Mouse (Mus musculus) kidney, adult 18-20 months (tissue): ENCODE data around the gene Rbm20.
"Not testable (repeated sequence)": the region's sequence is repeated elsewhere in the genome, so short reads cannot be mapped to it uniquely, and the experiment has no call there.

Source experiments
- DNase-seq: peaks from one replicate; pipeline ENCODE4 v3.0.0; 2021

Rbm20 gene

GRCm38 (mm10) chr19:53793994-53794890 is 117.1 kb downstream of the Rbm20 start:
- no peak for DNase-seq

DNA sequence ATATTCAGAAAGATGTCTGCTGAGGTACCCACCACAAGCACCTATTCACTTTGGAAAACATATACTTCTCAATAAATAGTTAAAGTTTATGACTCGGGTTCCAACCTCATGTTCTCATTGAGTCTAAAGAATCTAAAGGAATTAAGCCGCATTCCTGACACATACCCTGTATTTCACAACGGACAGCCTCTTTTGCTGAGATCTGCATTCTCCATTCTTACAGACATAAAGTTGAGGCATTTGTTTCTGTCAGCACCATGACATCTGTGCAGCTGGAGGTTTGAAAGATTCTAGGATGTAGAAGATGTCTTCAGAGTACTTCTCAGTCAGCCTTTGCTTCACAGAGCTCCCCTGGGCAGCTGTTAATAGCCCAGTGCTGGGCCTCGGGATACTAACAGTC is 117.9 kb downstream of the Rbm20 start:
- DNase-seq, result no peak

DNA sequence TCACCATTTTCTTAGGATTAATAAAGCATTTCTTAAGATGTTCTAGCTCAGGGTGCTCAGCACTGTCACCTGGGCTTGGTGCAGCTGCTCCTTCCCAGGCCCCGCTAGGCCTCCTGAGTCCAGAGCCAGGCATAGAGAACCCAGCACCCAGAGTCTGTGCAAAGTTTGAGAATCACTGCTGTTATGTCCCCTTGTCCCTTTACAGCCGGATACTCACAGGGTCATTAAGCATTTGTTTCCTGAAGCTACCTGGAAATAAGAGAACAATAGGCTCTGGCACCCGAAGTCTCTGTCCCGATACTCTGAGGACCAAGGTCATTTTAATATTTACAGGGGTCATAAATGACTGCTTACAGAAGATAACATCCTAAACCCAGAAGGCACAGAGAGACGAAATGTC is 118.9 kb downstream of the Rbm20 start:
- DNase-seq, result no peak

DNA sequence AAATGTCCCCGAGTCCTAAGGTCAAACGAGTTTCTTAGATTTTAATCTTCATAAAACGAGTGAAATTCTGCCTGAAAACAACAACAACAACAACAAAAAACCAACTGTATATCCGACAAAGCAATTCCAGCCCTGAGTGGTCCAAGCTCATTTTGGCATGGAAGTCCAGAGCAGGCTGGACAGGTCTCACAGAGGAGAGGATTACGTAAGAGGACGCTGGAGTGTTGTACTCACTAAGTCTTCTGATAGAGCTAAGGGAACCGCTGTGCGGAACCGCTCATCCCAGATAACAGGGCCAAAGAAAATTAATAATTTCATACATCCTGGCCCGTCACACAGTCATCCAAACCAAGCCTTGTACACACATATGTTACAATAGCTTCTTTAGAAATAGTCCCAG is 120.7 kb downstream of the Rbm20 start:
- no peak for DNase-seq

DNA sequence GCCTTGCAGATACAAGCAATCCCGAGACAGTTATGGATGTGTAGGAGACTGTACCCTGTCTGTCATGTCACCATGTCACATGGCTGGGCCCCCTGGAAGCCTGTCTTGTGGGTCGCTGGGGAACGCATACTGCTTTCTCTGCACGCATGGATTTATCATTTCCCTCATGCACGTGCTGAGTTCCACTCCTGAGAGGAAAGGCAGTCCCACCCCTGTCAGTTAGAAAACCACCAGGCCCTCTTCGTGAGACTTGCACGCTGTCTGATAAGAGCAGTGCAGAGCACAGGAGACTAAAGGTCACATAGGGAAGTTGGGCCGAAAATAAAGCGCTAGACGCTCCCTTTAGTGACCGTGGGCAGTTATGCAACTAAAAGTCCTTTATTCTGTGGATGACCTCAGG is 122.8 kb downstream of the Rbm20 start:
- no peak for DNase-seq

DNA sequence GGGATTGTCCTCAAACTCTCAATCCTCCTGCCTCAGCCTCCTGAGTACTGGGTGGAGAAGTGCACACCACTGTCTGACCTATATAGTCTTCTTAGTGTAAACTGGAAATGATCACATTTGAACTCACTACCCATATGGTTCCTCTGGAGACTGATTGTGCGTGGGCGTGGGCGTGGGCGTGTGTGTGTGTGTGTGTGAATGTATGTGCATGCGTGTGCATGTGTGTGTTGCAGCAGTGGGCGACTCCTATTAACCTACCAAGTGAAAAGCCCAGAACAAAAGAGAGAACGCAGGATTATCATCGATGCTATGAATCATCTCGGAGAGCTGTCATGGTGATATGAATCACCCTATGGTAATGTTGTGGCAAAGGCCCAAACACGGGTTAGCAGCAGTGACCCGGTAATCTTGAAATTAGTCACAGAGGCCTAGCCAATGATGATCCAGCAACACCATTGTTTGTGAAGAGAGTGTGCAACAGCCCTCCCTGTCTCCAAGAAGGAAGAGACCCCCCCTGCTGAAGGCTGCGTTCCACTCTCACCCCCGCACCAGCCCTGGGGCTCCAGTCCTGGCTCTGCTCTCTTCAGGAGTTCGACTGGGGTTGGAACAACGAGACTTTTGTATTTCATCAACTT is 123.4 kb downstream of the Rbm20 start:
- DNase-seq, result no peak

DNA sequence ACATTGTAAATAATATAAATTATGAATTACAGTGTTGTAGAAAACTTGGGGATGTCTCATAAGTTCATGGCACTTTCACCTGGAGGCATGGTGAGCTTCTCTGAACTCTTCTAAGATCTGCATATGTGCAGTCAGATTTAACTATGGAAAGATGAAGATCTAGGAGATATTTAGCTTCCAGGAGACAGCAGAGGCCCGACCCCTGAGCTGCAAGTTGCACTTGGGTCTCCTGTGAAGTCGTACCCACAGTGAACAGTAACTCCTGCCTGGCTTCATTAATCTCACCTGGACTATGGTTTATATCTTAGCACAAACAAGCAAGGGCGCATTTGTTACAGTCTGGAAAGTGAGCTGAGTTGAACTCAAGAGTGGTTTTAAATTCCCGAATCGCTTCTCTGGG is 124.3 kb downstream of the Rbm20 start:
- DNase-seq, result no peak

DNA sequence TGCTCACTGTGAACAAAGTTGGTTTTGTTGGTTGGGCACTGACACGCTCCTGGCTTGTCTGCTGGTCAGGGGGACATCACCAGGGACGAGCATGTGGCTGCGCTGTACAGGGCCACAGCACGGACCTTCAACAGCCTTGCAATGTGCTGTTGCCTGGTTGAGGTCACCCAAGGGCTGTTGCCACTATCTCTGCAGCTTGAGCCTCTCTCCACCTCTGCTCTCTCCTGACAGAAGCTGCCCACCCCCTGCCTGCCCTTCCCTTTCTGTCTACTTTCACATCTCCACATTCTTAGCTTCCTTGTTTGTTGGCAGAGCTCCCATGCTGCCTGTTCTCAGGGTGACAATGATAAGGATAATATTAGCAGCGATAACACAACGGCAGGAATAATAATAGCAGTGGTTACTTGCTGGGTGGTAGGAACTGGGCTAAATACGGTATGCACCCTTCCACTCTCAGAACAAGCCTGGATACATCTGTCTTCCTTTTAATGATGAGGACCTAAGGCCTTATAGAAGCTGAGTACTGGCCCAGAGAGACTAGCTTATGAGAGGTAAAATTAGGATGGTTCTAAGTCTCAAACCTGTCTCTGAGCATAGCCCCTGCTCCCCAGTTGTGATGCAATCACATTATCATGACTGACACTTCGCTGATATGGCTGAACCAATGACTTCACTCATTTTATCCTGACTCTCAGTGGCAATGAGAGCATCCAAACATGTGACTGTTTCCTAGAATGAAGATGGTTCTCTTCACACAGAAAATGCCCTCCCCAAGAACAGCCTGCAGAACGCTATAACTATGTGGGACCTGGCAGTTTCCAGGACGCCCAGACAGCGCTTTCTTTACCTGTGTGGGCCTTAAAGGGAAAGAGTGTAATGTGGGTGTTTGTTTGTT is 124.9 kb downstream of the Rbm20 start:
- DNase-seq, result no peak

GRCm38 (mm10) chr19:53803954-53804353 is 126.8 kb downstream of the Rbm20 start:
- no peak for DNase-seq

DNA sequence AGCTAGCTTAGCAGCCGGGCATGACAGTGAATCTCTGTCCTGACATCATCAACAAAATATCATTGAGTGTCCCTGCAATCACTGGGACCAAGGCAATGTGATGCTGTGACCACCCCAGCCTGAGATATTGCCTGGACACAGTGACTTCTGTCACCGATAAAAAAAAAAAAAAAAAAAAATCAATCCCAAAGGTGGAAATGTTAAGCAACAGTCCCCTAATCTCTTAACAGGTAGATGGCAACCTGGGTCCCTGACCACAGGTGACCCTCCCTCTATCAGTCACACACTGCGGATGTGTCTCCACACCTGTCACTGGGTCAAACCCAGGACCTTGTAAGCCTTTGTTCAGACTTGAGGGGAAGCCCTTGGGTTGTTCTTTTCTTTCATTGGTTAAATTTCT is 128.0 kb downstream of the Rbm20 start:
- no peak for DNase-seq

DNA sequence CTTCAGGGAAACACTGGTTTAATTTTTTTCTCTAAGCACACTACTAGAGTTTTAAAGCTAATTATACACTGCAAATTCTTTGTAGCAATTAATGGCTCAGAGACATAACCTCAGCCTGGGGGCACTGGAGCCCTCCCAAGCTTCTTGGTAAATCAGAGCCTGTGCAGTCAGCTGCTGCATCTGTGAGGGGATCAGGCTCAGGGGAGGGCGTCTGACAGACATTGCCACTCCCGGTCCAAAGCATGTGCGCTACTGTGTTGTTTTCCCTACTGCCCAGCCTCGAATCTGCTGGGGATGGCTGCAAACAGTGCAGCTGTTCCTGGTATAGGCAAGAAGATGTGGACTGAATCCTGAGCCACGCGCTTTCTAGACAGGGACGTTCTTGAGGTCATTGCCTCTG is 129.0 kb downstream of the Rbm20 start:
- DNase-seq, result no peak

- not testable (repeated sequence) for DNase-seq
Observed at GRCm38 (mm10) chr19:53806526-53807275, 129.6 kb downstream of the Rbm20 start.

GRCm38 (mm10) chr19:53807276-53807801 is 130.2 kb downstream of the Rbm20 start:
- no peak for DNase-seq

GRCm38 (mm10) chr19:53808041-53808777 is 131.1 kb downstream of the Rbm20 start:
- DNase-seq, result no peak

- DNase-seq, result no peak
Observed at GRCm38 (mm10) chr19:53809185-53809861, 132.2 kb downstream of the Rbm20 start.

DNA sequence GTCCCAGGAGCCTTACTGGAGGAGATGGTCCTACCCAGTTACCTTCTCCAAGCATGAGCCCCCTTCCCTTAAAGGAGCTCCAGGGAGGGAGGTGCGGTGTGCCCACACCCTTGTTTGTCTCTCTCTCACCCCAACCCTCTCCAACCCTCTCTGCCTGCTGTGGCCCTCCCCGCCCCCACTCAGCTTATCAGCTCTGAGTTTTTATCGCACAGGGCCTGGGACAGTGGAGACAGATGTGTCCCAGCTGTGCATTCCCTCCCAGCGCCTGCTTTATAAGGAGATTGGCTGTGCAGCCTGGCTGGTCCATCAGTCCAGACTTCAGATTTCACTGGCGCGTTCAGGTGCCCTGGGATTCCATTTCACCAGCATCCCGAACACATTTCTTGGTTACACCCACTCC is 132.9 kb downstream of the Rbm20 start:
- no peak for DNase-seq

- no peak for DNase-seq
Observed at GRCm38 (mm10) chr19:53810584-53810983, 133.5 kb downstream of the Rbm20 start.

- no peak for DNase-seq
Observed at GRCm38 (mm10) chr19:53813576-53813975, 136.5 kb downstream of the Rbm20 start.

DNA sequence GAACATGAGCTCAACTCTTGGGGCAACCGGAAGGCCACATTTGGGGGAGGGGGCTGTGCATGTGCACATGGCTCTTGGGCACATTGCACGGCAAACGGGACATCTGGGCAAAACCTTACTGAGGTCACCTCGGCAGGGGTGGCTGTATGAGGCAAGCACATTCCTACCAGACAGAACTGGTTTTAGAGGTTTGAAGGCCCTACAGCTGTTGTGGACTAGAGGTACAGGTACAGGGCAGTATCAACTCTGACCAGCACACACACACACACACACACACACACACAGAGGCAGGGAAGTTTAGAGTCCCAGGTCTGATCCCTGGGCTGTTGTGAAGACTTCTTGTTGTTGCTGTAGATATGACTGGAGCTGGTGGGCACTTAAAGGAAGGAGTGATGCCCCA is 138.6 kb downstream of the Rbm20 start:
- no peak for DNase-seq

- DNase-seq, result no peak
Observed at GRCm38 (mm10) chr19:53816242-53816641, 139.1 kb downstream of the Rbm20 start.

- no peak for DNase-seq
Observed at GRCm38 (mm10) chr19:53819299-53819698, 142.2 kb downstream of the Rbm20 start.
